ENCODE assay signal across 15 mouse cellular contexts in the genomic region with DNA sequence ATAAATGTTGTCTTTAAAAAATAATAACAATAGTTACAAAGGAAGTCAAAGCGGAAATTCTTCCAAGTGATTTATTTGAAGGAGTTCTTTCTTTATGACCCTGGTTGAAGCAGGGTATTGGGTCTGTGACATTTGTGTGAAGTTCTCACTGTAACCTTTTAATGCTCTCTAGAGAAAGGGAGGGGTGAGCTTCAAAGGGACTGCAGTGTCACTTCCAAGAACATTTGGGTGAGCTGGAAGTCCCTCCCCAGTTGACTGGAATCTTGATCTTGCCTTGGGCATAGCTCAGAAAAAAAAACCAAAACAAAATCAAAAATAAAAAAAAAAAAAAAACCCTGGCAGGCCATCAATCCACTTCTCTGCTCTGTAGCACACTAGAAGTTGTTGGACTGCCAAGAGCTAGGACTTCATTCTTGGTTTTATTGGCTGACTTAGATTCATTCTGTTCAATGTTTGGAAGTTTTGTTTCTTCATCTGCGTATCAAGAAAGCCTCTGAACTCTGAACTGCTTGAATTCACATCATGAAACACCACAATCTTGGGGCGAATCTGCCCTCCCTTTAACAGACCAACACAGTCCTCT. TPM values are rescaled to one million over a fixed set of nuclear protein-coding genes. Genes with fewer than 3 reads are reported as not detected.
"Had no signal": no experiment of that assay in that cellular context is flagged by ENCODE, and none has a peak within 500 bp of the region (broad histone marks: within the 10 kb centered on the region; RNA-seq: fewer than 3 reads in every experiment).

No protein-coding gene starts in this region.

- H3K27ac ChIP-seq: intestine, embryonic 15.5 days; layer of hippocampus, adult 2 months; limb, embryonic 12.5 days; liver, embryonic 13.5 days; midbrain, embryonic 10.5 days; neural tube, embryonic 15.5 days; stomach, postnatal 0 days had no signal

- H3K36me3 ChIP-seq: intestine, embryonic 15.5 days; limb, embryonic 12.5 days; liver, embryonic 13.5 days; midbrain, embryonic 10.5 days; neural tube, embryonic 15.5 days had no signal

- H3K4me2 ChIP-seq: intestine, embryonic 15.5 days; limb, embryonic 12.5 days; liver, embryonic 13.5 days; neural tube, embryonic 15.5 days had no signal

- H3K4me3 ChIP-seq: intestine, embryonic 15.5 days; layer of hippocampus, adult 2 months; limb, embryonic 12.5 days; liver, embryonic 13.5 days; midbrain, embryonic 10.5 days; myocyte; neural tube, embryonic 15.5 days had no signal

- H3K9ac ChIP-seq: intestine, embryonic 15.5 days; limb, embryonic 12.5 days; liver, embryonic 13.5 days; liver, postnatal 0 days; neural tube, embryonic 15.5 days had no signal

- H3K4me1 ChIP-seq: intestine, embryonic 15.5 days; limb, embryonic 12.5 days; liver, embryonic 13.5 days; midbrain, embryonic 10.5 days; neural tube, embryonic 15.5 days had no signal

- H3K9me3 ChIP-seq: intestine, embryonic 15.5 days; limb, embryonic 12.5 days; liver, embryonic 13.5 days; midbrain, embryonic 10.5 days; neural tube, embryonic 15.5 days had no signal

- ATAC-seq: intestine, embryonic 15.5 days; liver, postnatal 0 days had no signal

- DNase-seq: kidney, adult 18-20 months; liver; liver, embryonic 13.5 days; liver, postnatal 0 days; midbrain, embryonic 14.5 days; right cerebral cortex, adult 18-20 months; right cerebral cortex, postnatal 25 days; thymus, postnatal 4 days had no signal

- H3K27me3 ChIP-seq: intestine, embryonic 15.5 days; limb, embryonic 12.5 days; liver, embryonic 13.5 days; neural tube, embryonic 15.5 days had no signal

RNA-seq across cellular contexts. Expression of a gene that starts 2.7 kb away (rescaled TPM):
- total RNA-seq: layer of hippocampus, adult 2 months had no signal
- polyA plus RNA-seq: limb, embryonic 12.5 days; liver, embryonic 13.5 days; neural tube, embryonic 15.5 days; stomach, postnatal 0 days had no signal
